Mouse (Mus musculus): ENCODE data around the gene Grin3b. TPM values are rescaled to one million over a fixed set of nuclear protein-coding genes. Genes with fewer than 3 reads are reported as not detected.
"Not testable (repeated sequence)": the region's sequence is repeated elsewhere in the genome, so short reads cannot be mapped to it uniquely, and the experiment has no call there.

Gene Grin3b
- total RNA-seq, 1 experiment from 2014 or later: not detected

DNA sequence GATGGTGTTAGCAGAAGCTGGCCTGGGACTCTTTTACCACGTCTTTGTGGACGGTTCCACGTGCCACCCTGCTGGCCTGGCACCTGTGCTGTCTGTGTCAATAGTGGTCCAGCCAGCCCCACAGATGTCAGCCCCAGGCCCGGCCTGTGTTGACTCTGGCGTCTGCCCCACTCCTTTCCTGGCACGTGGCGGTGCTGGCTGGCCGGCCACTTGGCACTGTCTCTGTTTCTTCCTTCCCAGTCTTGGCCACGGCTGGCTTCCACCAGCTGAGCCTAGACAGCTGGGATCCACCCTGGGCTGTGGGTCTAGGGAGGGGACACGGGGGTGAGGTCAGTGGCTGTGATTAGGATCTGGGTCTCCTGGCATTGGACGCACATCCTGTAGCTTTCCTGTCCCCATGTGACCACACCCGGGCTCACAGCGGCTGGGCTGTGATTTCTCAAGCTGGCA is 36.2 kb upstream of the Grin3b start:
- no peak for ATAC-seq (ENCODE audit: extremely low read depth, insufficient number of reproducible peaks, low FRiP score, poor library complexity, severe bottlenecking)

DNA sequence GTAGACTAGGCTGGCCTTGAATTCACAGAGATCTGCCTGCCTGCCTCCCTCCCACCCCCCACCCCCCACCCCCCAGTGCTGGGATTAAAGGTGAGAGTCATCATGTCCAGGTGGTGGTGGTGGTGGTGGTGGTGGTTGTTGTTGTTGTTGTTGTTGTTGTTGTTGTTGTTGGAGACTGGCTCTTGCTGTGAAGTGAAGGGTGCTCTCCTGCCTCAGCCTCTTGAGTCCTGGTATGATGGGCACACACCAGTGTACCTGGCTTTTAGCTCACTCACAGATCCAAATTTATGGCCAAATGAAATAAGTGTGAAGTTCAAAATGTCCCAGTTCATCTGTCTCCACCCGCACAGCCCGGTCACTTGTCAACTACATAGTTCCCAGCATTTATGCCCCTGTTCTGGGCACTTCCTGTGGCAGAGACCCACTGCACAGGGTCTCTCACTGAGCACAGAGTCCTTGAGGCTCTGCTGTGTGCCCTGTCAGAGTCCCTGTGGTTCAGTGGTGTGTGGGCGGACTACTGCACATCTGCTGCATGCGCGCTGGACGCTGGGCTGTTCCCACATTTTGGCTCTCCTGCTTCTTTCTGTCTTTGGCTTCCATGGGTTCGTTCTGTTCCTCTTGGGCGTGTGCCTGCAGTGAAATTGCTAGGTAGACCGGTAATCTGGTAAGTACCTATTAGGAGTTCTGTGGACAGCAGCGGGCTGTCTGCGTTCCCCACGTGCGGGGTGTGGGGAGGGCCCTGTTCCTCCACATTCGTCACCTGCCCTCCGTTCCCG is 35.5 kb upstream of the Grin3b start:
- ATAC-seq (ENCODE audit: extremely low read depth, insufficient number of reproducible peaks, low FRiP score, poor library complexity, severe bottlenecking): no peak

GRCm38 (mm10) chr10:79936284-79936910 is 34.1 kb upstream of the Grin3b start:
- no peak for ATAC-seq (ENCODE audit: extremely low read depth, insufficient number of reproducible peaks, low FRiP score, poor library complexity, severe bottlenecking)

DNA sequence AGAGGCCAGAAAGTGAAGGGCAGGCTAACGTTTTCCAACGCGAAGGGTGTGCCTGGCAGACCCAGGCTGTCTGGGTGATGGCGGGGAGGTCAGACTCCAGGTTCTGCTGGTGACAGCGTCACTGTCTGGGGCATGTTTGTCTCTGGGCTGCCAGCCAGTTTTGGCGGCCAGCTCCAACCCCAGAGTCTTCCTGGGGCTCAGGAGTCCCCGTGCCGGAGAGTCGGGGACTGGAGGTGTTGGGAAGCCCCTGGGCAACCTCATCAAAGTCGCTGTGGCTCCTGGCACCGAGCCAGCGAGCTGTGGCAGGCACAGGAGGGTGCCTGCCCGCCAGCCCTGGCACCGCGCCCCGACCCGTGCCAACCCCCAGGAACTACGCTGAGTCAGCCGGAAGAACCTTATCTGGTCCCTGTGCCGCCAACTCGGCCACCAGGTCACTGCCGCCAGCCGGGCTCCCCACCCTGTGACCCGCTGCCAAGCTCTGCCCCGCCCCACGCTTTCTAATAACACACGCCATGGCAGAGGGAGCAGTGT is 33.5 kb upstream of the Grin3b start:
- peak; percentile 51 for ATAC-seq (ENCODE audit: extremely low read depth, insufficient number of reproducible peaks, low FRiP score, poor library complexity, severe bottlenecking)

GRCm38 (mm10) chr10:79937775-79938526 is 32.6 kb upstream of the Grin3b start:
- no peak for ATAC-seq (ENCODE audit: extremely low read depth, insufficient number of reproducible peaks, low FRiP score, poor library complexity, severe bottlenecking)

- ATAC-seq (ENCODE audit: extremely low read depth, insufficient number of reproducible peaks, low FRiP score, poor library complexity, severe bottlenecking): peak; percentile 81
Observed at GRCm38 (mm10) chr10:79940749-79941148, 29.8 kb upstream of the Grin3b start.

DNA sequence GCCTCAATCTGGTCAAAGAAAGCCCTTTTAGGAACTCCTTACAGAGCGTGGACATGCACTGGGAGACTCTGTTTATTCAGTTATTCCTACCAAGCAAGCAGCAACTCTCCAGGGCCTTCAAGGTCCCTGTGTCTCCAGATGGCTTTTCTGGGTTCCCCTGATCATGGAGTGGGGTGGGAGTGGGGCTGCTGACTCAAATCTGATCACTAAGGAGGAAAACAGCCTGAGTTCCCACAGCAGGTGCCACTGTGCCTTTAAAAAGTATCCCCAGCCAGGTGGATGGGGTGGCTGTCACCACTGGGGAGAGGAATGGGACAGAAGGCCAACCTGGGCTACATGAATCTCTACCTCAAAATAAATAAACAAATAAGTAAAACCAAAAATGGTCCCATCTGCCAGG is 27.5 kb upstream of the Grin3b start:
- no peak for ATAC-seq (ENCODE audit: extremely low read depth, insufficient number of reproducible peaks, low FRiP score, poor library complexity, severe bottlenecking)

GRCm38 (mm10) chr10:79943471-79943901 is 27.0 kb upstream of the Grin3b start:
- no peak for ATAC-seq (ENCODE audit: extremely low read depth, insufficient number of reproducible peaks, low FRiP score, poor library complexity, severe bottlenecking)

DNA sequence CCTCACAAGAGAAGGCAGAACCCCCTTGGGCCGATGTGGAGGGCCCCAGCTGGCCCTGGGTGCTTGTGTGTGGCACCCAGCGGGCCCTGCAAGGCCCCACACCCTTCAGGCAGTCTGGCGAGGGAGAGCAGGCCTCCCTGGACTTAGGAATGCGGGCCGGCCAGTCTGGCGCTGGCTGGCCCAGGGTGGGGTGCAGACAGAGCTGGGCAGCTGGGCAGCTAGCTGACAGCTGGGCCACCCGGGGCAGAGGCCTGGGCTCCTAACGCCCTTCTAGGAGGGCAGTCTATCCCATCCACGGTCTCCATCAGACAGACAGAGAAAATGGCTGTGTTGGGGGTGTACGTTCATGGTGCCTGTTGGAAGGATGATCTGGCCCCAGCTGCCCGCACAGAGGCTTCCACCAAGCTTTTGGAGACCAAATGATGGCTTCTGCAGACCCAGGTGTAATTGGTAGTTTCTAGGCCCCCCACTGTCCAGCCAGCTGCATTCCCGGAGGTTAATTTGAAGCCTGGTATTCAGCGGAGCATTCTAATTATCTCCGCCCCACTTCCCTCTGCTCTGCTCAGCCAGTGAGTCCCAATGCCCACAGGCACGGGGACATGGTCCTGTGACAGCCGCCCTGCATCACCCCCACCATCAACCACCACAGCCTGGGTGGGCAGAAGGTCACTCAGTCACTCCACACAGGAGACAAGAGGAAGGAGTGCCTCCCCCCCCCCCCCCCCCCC is 24.8 kb upstream of the Grin3b start:
- no peak for ATAC-seq (ENCODE audit: extremely low read depth, insufficient number of reproducible peaks, low FRiP score, poor library complexity, severe bottlenecking)

DNA sequence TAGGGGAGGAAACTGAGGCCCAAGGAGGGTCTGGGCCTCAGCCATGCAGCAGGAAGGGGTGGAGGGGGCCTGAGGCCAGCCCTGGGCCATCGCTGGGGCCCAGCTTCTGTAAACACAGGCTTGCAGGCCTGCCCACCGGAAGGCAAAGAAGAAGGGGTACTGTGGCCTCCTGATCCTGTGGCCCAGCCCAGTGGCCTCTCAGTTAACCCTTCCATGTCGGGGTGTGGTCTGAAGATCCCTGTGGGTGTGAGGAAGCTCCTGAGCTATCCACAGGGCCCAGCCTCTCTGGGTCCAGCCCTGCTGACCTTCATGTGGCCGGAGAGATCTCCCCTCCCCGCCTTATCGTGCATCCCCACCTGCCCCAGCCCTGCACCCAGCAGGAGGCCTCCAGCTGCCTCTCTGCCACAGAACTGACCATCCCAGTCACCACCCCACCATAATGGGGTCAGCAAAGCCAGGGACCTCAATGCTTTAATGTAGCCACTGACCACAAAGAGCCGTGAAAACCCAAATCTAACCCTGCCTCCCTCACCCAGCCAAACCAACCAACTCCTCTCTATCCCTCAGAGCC is 23.7 kb upstream of the Grin3b start:
- ATAC-seq (ENCODE audit: extremely low read depth, insufficient number of reproducible peaks, low FRiP score, poor library complexity, severe bottlenecking): no peak

GRCm38 (mm10) chr10:79947502-79947901 is 23.0 kb upstream of the Grin3b start:
- no peak for ATAC-seq (ENCODE audit: extremely low read depth, insufficient number of reproducible peaks, low FRiP score, poor library complexity, severe bottlenecking)

DNA sequence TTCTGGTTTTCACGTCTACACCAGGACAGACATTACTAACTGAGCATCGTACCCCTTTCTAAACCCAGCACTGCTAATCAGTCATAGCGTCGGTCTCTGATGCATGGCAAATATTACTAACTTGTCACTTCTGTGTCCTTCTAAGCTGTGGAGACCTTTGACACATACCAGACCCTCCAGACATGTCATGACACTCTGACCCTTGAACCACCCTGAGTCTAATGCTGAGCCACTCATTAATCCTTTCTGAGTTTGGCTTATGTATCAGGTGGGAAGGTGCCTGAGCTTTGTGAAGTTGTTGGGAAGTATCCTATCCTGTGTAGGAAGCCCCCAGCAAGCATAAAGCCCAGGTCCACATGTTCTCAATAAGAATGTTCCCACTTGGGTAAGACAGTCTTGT is 20.6 kb upstream of the Grin3b start:
- ATAC-seq (ENCODE audit: extremely low read depth, insufficient number of reproducible peaks, low FRiP score, poor library complexity, severe bottlenecking): no peak

DNA sequence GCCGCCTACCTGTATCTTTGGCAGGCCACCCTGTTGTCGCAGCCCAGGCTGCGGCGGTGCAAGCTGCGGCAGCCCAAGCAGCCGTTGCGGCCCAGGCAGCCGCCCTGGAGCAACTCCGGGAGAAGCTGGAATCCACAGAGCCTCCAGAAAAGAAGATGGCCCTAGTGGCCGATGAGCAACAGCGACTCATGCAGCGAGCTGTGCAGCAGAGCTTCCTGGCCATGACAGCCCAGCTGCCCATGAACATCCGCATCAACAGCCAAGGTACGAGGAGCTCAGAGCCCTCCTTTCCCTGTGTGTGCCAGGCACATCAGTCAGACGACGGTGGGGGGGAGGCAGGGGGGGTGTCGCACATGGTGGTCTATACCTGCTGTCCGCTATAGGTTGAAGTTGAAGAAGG is 19.9 kb upstream of the Grin3b start:
- ATAC-seq (ENCODE audit: extremely low read depth, insufficient number of reproducible peaks, low FRiP score, poor library complexity, severe bottlenecking): no peak

DNA sequence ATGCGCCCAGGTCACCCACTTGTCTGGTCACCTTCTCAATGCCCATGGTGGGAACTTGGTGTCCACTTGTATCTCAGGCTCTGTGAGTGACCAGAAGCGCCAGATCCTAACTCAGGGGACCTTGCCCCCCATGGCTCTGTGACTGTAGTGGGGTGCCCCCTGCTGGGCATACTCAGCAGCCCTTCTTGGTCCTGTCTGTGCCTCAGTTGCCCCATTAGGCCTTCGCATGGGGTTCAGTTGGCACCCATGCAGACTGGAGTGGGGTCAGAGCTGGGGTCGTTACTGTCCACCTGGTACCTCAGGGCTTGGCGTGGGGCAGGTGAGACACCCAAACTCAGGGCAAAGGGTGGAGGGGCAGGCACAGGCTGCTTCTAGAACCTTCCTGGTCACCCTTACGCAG is 16.6 kb upstream of the Grin3b start:
- no peak for ATAC-seq (ENCODE audit: extremely low read depth, insufficient number of reproducible peaks, low FRiP score, poor library complexity, severe bottlenecking)

DNA sequence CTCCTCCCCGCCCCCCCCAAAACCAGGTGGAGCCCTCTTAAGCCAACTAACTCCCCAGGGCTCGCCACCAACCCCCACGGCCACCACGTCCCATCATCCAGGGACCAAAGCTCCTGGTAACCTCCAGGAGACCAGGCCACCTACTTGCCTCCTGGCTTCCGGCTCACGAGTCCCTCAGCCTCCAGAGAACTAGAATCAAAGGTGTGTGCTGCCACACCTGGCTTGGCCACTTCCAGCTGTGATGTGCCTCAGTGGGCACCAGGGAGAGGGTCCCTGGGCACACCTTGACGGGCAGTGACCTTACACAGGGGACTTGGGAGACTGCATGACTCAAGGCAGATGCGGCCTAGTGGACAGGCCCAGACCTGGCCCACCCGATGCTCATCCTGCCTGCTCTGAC is 14.8 kb upstream of the Grin3b start:
- ATAC-seq (ENCODE audit: extremely low read depth, insufficient number of reproducible peaks, low FRiP score, poor library complexity, severe bottlenecking): no peak

- ATAC-seq (ENCODE audit: extremely low read depth, insufficient number of reproducible peaks, low FRiP score, poor library complexity, severe bottlenecking): no peak
Observed at GRCm38 (mm10) chr10:79956643-79957154, 13.8 kb upstream of the Grin3b start.

GRCm38 (mm10) chr10:79958140-79958816 is 12.2 kb upstream of the Grin3b start:
- ATAC-seq (ENCODE audit: extremely low read depth, insufficient number of reproducible peaks, low FRiP score, poor library complexity, severe bottlenecking): peak; percentile 71; the same call in 1 of the 2 replicates

DNA sequence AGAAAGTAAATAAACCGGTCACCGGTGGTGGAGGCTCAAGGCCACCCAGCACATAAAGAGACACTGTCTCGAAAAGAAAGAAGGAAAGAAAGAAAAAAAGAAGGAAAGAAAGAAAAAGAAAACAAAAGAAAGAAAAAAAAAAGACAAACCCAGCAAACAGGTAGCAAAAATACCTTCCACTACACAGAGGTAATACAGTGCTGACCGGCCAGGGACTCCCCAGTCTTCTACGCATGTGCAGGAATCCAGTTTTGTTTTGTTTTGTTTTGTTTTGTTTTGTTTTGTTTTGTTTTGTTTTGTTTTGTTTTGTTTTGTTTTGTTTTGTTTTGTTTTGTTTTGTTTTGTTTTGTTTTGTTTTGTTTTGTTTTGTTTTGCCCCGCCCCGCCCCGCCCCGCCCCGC is 11.1 kb upstream of the Grin3b start:
- not testable (repeated sequence) for ATAC-seq (ENCODE audit: extremely low read depth, insufficient number of reproducible peaks, low FRiP score, poor library complexity, severe bottlenecking)

Measured in neutrophil, adult 5-6 weeks (primary cell).